Mouse (Mus musculus): ENCODE measurements around the gene Olfr1185-ps1. TPM values are rescaled to one million over a fixed set of nuclear protein-coding genes. Genes with fewer than 3 reads are reported as not detected.
"Not testable (repeated sequence)": the region's sequence is repeated elsewhere in the genome, so short reads cannot be mapped to it uniquely, and the experiment has no call there.

The Olfr1185-ps1 gene
- not detected for total RNA-seq (2021)
- not detected in 2 replicates for polyA plus RNA-seq (2012; rRNA removed)
- long read RNA-seq, result 0 reads

DNA sequence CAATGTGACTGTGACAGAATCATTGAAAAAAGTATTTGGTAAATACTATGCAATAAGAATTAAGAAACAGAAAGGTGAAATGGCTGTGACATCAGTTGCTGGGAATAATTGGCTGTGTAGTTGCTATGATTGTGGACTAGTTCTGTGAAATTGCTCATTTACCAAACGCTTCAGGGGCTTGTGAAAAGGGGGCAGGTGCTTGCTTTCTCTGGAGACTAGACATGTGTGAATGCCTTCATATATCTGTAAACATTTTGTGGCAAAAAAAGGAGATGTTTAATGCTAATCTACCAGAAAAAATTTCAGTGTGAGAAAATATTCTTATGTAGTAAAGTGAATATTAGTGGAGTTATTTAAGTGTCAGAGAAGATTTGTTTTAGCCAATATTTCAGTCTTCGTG, at the start of gene Olfr1185-ps1:
Olfr1185-ps1 (plus strand) TSS at position 301 of the 400 bp plus-strand sequence.
- no peak for DNase-seq

- no peak for DNase-seq
Observed at GRCm38 (mm10) chr2:88449031-88449430, 44.1 kb upstream of the Olfr1185-ps1 start, which contains the start of gene Gm13757. TSS of gene Gm13757 (minus strand) at chr2:88449131.

GRCm38 (mm10) chr2:88454567-88454966, 38.6 kb upstream of the Olfr1185-ps1 start, which contains the start of gene Olfr1183:
TSS of gene Olfr1183 (plus strand) at chr2:88454867.
- DNase-seq, result not testable (repeated sequence)

DNA sequence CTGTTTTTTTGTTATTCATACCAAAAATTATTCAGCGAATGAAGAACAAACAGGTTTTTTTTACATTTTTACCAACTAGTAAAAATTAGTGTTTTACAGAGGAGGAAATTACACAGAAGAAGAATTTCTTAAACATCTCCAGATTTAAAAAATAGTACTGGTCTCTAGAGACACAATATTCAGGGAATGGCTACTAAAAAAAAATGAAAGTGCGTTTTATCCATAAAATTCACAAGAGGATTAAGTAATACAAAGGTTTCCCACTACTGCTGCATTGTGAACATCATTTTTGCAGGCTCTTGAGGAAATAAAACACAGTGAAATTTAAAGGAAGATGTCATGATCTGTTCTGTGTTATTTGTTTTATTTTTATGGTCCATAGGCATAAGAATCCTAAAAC, 9.8 kb upstream of the Olfr1185-ps1 start, which contains the start of gene Olfr1184:
Olfr1184 (plus strand) TSS at position 301 of the 400 bp plus-strand sequence.
- DNase-seq, result no peak

- DNase-seq, result no peak
Observed at GRCm38 (mm10) chr2:88518251-88518650, 25.1 kb downstream of the Olfr1185-ps1 start, which contains the start of gene Olfr1186. TSS of gene Olfr1186 (plus strand) at chr2:88518551.

- DNase-seq, result no peak
Observed at GRCm38 (mm10) chr2:88525720-88526119, 32.6 kb downstream of the Olfr1185-ps1 start.

Other genes starting within 250 kb of the Olfr1185-ps1 start
- gene Olfr1173, start 213.4 kb upstream of the Olfr1185-ps1 start, total RNA-seq (2021), result not detected
- not detected in 2 replicates for gene Olfr1173, start 213.4 kb upstream of the Olfr1185-ps1 start, polyA plus RNA-seq (2012; rRNA removed)
- not detected for gene Olfr1174-ps, start 178.2 kb upstream of the Olfr1185-ps1 start, total RNA-seq (2021)
- gene Olfr1174-ps, start 178.2 kb upstream of the Olfr1185-ps1 start, polyA plus RNA-seq (2012; rRNA removed), result not detected in 2 replicates
- gene Olfr1175-ps, start 166.1 kb upstream of the Olfr1185-ps1 start, total RNA-seq (2021), result not detected
- gene Olfr1175-ps, start 166.1 kb upstream of the Olfr1185-ps1 start, polyA plus RNA-seq (2012; rRNA removed), result not detected in 2 replicates
- gene Olfr1176, start 156.6 kb upstream of the Olfr1185-ps1 start, total RNA-seq (2021), result not detected
- not detected in 2 replicates for gene Olfr1176, start 156.6 kb upstream of the Olfr1185-ps1 start, polyA plus RNA-seq (2012; rRNA removed)
- not detected for gene Olfr1177-ps, start 146.8 kb upstream of the Olfr1185-ps1 start, total RNA-seq (2021)
- gene Olfr1177-ps, start 146.8 kb upstream of the Olfr1185-ps1 start, polyA plus RNA-seq (2012; rRNA removed), result not detected in 2 replicates
- gene Olfr1178, start 106.3 kb upstream of the Olfr1185-ps1 start, total RNA-seq (2021), result not detected
- not detected in 2 replicates for gene Olfr1178, start 106.3 kb upstream of the Olfr1185-ps1 start, polyA plus RNA-seq (2012; rRNA removed)
- not detected for gene Olfr1179, start 86.9 kb upstream of the Olfr1185-ps1 start, total RNA-seq (2021)
- gene Olfr1179, start 86.9 kb upstream of the Olfr1185-ps1 start, polyA plus RNA-seq (2012; rRNA removed), result not detected in 2 replicates
- not detected for gene Olfr1180, start 74.2 kb upstream of the Olfr1185-ps1 start, total RNA-seq (2021)
- gene Olfr1180, start 74.2 kb upstream of the Olfr1185-ps1 start, polyA plus RNA-seq (2012; rRNA removed), result not detected in 2 replicates
- not detected for gene Olfr1181, start 67.1 kb upstream of the Olfr1185-ps1 start, total RNA-seq (2021)
- not detected in 2 replicates for gene Olfr1181, start 67.1 kb upstream of the Olfr1185-ps1 start, polyA plus RNA-seq (2012; rRNA removed)
- not detected for gene Gm13757, start 44.2 kb upstream of the Olfr1185-ps1 start, total RNA-seq (2021)
- gene Gm13757, start 44.2 kb upstream of the Olfr1185-ps1 start, polyA plus RNA-seq (2012; rRNA removed), result not detected in 2 replicates
- gene Olfr1183, start 38.5 kb upstream of the Olfr1185-ps1 start, total RNA-seq (2021), result not detected
- gene Olfr1183, start 38.5 kb upstream of the Olfr1185-ps1 start, polyA plus RNA-seq (2012; rRNA removed), result not detected in 2 replicates
- not detected for gene Olfr1184, start 9.7 kb upstream of the Olfr1185-ps1 start, total RNA-seq (2021)
- gene Olfr1184, start 9.7 kb upstream of the Olfr1185-ps1 start, polyA plus RNA-seq (2012; rRNA removed), result not detected in 2 replicates
- gene Olfr1186, start 25.2 kb downstream of the Olfr1185-ps1 start, total RNA-seq (2021), result not detected
- not detected in 2 replicates for gene Olfr1186, start 25.2 kb downstream of the Olfr1185-ps1 start, polyA plus RNA-seq (2012; rRNA removed)
- gene Olfr1188, start 63.6 kb downstream of the Olfr1185-ps1 start, total RNA-seq (2021), result not detected
- gene Olfr1188, start 63.6 kb downstream of the Olfr1185-ps1 start, polyA plus RNA-seq (2012; rRNA removed), result not detected in 2 replicates
- not detected for gene Olfr1189, start 93.1 kb downstream of the Olfr1185-ps1 start, total RNA-seq (2021)
- gene Olfr1189, start 93.1 kb downstream of the Olfr1185-ps1 start, polyA plus RNA-seq (2012; rRNA removed), result not detected in 2 replicates
- under 1 TPM in 1 of 2 experiments, not detected in 1; 0.06 TPM for gene Olfr1191-ps1, start 147.2 kb downstream of the Olfr1185-ps1 start, total RNA-seq (2021)
- not detected in 2 replicates for gene Olfr1191-ps1, start 147.2 kb downstream of the Olfr1185-ps1 start, polyA plus RNA-seq (2012; rRNA removed)
- gene Olfr1192-ps1, start 155.2 kb downstream of the Olfr1185-ps1 start, total RNA-seq (2021), result not detected
- not detected in 2 replicates for gene Olfr1192-ps1, start 155.2 kb downstream of the Olfr1185-ps1 start, polyA plus RNA-seq (2012; rRNA removed)
- gene Olfr1193, start 182.3 kb downstream of the Olfr1185-ps1 start, total RNA-seq (2021), result not detected
- gene Olfr1193, start 182.3 kb downstream of the Olfr1185-ps1 start, polyA plus RNA-seq (2012; rRNA removed), result not detected in 2 replicates
- gene Olfr1195, start 195.9 kb downstream of the Olfr1185-ps1 start, total RNA-seq (2021), result not detected
- gene Olfr1195, start 195.9 kb downstream of the Olfr1185-ps1 start, polyA plus RNA-seq (2012; rRNA removed), result not detected in 2 replicates
- not detected for gene Olfr1196, start 211.3 kb downstream of the Olfr1185-ps1 start, total RNA-seq (2021)
- gene Olfr1196, start 211.3 kb downstream of the Olfr1185-ps1 start, polyA plus RNA-seq (2012; rRNA removed), result not detected in 2 replicates
- not detected for gene Olfr1197, start 239.0 kb downstream of the Olfr1185-ps1 start, total RNA-seq (2021)
- gene Olfr1197, start 239.0 kb downstream of the Olfr1185-ps1 start, polyA plus RNA-seq (2012; rRNA removed), result not detected in 2 replicates

Measured in adrenal gland, adult 2 months (tissue).